9 mouse cellular contexts compared by ENCODE assay signal in the genomic region with DNA sequence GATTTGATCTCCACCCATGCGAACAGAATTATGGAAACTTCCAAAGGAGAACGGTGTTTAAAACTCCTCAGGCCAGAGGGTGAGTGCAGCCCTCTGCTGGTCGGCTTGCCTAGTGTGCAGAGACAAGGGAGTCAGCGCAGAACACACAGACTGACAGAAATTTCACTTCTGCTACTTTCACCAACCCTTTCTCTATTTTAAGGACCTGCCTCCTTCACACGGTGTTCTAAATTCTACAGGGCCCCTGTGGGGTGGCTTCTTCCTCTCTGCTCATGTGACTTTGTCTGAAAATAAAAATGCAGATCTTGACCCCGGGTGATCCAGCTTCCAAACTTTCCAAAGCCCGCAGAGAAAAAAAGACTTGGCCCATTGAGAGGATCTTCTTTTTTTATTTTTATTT. TPM values are rescaled to one million over a fixed set of nuclear protein-coding genes. Genes with fewer than 3 reads are reported as not detected.
DNase-seq lines count a peak whose midpoint lies in the region; ATAC-seq lines count a peak whose summit lies in the region.
"Had no signal": no experiment of that assay in that cellular context is flagged by ENCODE, and none has a peak within 500 bp of the region (broad histone marks: within the 10 kb centered on the region; RNA-seq: fewer than 3 reads in every experiment).

No protein-coding gene starts in this region.

- no peaks in the 10 kb centered on the region for H3K9me3 ChIP-seq in forebrain, embryonic 13.5 days (replicated peaks)
- H3K9me3 ChIP-seq: liver, embryonic 15.5 days had no signal

- no peak overlapping the region for H3K9ac ChIP-seq in forebrain, embryonic 13.5 days
- H3K9ac ChIP-seq: liver, embryonic 15.5 days had no signal

- H3K36me3 ChIP-seq in forebrain, embryonic 13.5 days (ENCODE audit: poor library complexity, severe bottlenecking): no peaks in the 10 kb centered on the region

- no peak overlapping the region for H3K4me2 ChIP-seq in forebrain, embryonic 13.5 days
- H3K4me2 ChIP-seq: liver, embryonic 15.5 days had no signal

- ATAC-seq in forebrain, embryonic 13.5 days: no peak

- no peaks in the 10 kb centered on the region for H3K27me3 ChIP-seq in forebrain, embryonic 13.5 days
- H3K27me3 ChIP-seq: liver, embryonic 15.5 days had no signal

- peaks cover 23% of the 10 kb centered on the region for H3K4me1 ChIP-seq in forebrain, embryonic 13.5 days

- DNase-seq in adrenal gland, postnatal 14 days: peak; percentile 40
- DNase-seq in adrenal gland, postnatal 4 days (ENCODE audit: low spot score in 2 of 2): no peak
- peak; percentile 34 for DNase-seq in right cerebral cortex, postnatal 14 days
- no peak for DNase-seq in right cerebral cortex, postnatal 4 days
- peak; percentile 33 for DNase-seq in lung, postnatal 14 days
- peak; percentile 32 for DNase-seq in testis, postnatal 14 days (ENCODE audit: low spot score)
- no peak for DNase-seq in MN1 (ENCODE audit: low spot score)

- WGBS in forebrain, embryonic 13.5 days: 50% methylated on average over 7 of the region's 7 CpGs

- H3K4me3 ChIP-seq in forebrain, embryonic 13.5 days: no peak overlapping the region
- H3K4me3 ChIP-seq: liver, embryonic 15.5 days had no signal

- no peak overlapping the region for H3K27ac ChIP-seq in forebrain, embryonic 13.5 days

RNA-seq across cellular contexts. Expression of a gene that starts 1.7 kb away (rescaled TPM):
- total RNA-seq in adrenal gland, postnatal 14 days (2021): 119 and 131 TPM in 2 replicates
- 100 to 1,000 TPM; 158 to 176 TPM for total RNA-seq in adrenal gland, postnatal 4 days (2021)
- polyA plus RNA-seq in forebrain, embryonic 13.5 days (2015; fragmentation: Nextera tagmentation; extraction: Ambion mirVana): 55.5 and 59.0 TPM in 2 replicates

Comparison
In these comparisons a context has a peak if more than half of its experiments do, and no peak if none do; other contexts are left out.
1. DNase-seq: peak in adrenal gland, postnatal 14 days (single experiment), right cerebral cortex, postnatal 14 days (single experiment), lung, postnatal 14 days (single experiment) and testis, postnatal 14 days (single experiment); none in adrenal gland, postnatal 4 days (0 of 2), right cerebral cortex, postnatal 4 days (single experiment) and MN1 (single experiment).